Mouse (Mus musculus): ENCODE results near the gene Cdh3. TPM values are rescaled to one million over a fixed set of nuclear protein-coding genes. Genes with fewer than 3 reads are reported as not detected.
A peak's percentile ranks its signal among the peaks of the same experiment; 100 is the strongest.

Gene Cdh3
- polyA plus RNA-seq, 1 experiment from 2014 or later = 8.1 TPM

DNA sequence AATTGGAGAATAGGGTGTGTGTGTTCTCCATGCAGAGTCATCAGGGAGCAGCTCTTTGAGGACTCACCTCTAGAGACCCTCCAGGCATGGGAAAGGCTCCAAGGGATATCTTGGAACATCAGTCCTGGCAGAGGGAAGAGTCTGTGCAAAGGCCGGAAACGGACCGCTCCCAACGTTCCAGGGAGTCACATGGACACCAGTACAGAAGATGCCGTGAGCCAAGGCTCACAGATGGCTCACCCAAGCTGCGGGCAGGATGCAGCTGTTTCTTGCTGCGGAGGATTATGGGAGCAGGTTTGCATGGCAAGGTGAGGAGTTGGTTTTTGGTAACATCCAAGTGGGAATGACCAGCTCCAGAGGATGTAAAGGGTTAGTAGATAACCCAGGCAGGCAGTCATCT lies 6.5 kb upstream of the Cdh3 start:
- no peaks in the 10 kb centered on the region for H3K27me3 ChIP-seq (ENCODE audit: control insufficient read depth, insufficient read depth, low read length)
- WGBS = 77% methylated on average over 7 of the region's 7 CpGs
- no peaks in the 10 kb centered on the region for H3K36me3 ChIP-seq (ENCODE audit: control insufficient read depth, insufficient read depth, low read length)
- DNase-seq (ENCODE audit: low spot score) = no peak
- ATAC-seq (ENCODE audit: low FRiP score, low TSS enrichment) = no peak
- no peak overlapping the region for H3K4me2 ChIP-seq (replicated peaks; ENCODE audit: low read depth)
- H3K4me1 ChIP-seq (replicated peaks; ENCODE audit: control insufficient read depth, insufficient read depth) = peaks cover 7% of the 10 kb centered on the region; the same call in 1 of the 2 replicates
- no peak overlapping the region for H3K27ac ChIP-seq (replicated peaks)
- no peak overlapping the region for H3K4me3 ChIP-seq (ENCODE audit: low read depth, low read length)
- TF ChIP-seq CTCF (IDR thresholded peaks at IDR 0.05; ENCODE audit: low read depth) (no peak), EP300 (optimal IDR thresholded peaks at IDR 0.05) (no peak)
- H3K9ac ChIP-seq (ENCODE audit: low read length) = no peak overlapping the region
- H3K9me3 ChIP-seq (ENCODE audit: control insufficient read depth, low read length) = no peaks in the 10 kb centered on the region

DNA sequence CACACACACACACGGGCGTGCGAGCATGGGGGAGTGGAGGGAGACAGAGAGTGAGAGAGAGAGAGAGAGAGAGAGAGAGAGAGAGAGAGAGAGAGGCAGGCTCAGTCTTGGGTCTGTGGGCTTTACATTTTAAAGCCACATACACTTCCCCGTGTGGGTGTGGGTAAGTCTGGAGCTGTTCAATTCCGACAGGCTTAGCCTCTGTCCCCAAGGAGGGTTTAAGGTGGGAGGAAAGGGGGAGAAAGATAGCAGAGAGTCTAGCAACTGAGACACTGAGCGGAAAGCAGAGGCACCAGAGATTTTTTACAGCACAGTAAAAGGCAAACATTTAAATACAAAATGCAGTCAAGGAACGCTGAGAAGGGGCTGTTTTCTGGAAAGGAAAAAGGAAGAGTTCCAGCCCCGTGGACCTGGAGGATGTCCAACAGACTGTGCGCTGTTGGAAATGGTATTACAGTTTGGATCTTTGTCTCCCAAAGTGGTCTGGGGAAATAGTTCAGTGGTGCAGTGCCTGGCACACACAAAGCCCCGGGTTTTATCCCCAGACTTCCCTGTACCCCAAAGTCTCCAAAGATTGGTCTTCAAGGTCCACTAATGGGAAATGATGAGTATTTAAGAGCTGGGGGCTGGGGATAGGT lies 5.2 kb upstream of the Cdh3 start:
- no peak overlapping the region for H3K4me2 ChIP-seq (replicated peaks; ENCODE audit: low read depth)
- ATAC-seq (ENCODE audit: low FRiP score, low TSS enrichment) = no peak
- WGBS = 31% methylated on average over 8 of the region's 10 CpGs

DNA sequence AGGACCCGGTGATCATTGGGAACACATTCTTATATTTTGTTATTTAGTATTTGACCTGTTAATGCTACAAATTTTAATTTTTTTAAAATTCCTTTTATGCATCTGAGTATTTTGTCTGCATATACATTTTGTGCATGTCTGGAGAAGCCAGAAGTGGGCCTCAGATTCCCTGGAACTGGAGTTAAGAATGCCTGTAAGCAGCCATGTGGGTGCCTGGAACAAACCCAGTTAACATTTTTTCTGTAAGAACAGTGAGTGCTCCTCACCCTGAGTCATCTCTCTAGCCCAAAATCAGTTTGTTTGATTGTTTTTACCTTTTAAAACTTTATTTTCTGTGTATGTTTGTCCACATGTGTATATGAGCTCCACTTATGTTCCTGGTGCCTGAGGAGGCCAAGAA lies 4.6 kb upstream of the Cdh3 start:
- no peak for DNase-seq (ENCODE audit: low spot score)
- Histone ChIP-seq H3K4me2 (replicated peaks; ENCODE audit: low read depth) (no peak overlapping the region), H3K36me3 (ENCODE audit: control insufficient read depth, insufficient read depth, low read length) (no peaks in the 10 kb centered on the region), H3K4me1 (replicated peaks; ENCODE audit: control insufficient read depth, insufficient read depth) (peaks cover 7% of the 10 kb centered on the region; the same call in 1 of the 2 replicates), H3K4me3 (ENCODE audit: low read depth, low read length) (no peak overlapping the region), H3K27ac (replicated peaks) (no peak overlapping the region), H3K9ac (ENCODE audit: low read length) (no peak overlapping the region), H3K27me3 (ENCODE audit: control insufficient read depth, insufficient read depth, low read length) (no peaks in the 10 kb centered on the region), H3K9me3 (ENCODE audit: control insufficient read depth, low read length) (no peaks in the 10 kb centered on the region)
- TF ChIP-seq CTCF (IDR thresholded peaks at IDR 0.05; ENCODE audit: low read depth) = no peak
- no peak for TF ChIP-seq EP300 (optimal IDR thresholded peaks at IDR 0.05)
- WGBS = 69% methylated on average over 1 of the region's 1 CpGs
- ATAC-seq (ENCODE audit: low FRiP score, low TSS enrichment) = no peak

More for the DNA sequence above, 5.2 kb upstream of the Cdh3 start:
- H3K36me3 ChIP-seq (ENCODE audit: control insufficient read depth, insufficient read depth, low read length) = no peaks in the 10 kb centered on the region
- H3K27ac ChIP-seq (replicated peaks) = no peak overlapping the region
- no peak for DNase-seq (ENCODE audit: low spot score)
- H3K4me1 ChIP-seq (replicated peaks; ENCODE audit: control insufficient read depth, insufficient read depth) = peaks cover 7% of the 10 kb centered on the region; the same call in 1 of the 2 replicates
- H3K9ac ChIP-seq (ENCODE audit: low read length) = no peak overlapping the region
- H3K9me3 ChIP-seq (ENCODE audit: control insufficient read depth, low read length) = no peaks in the 10 kb centered on the region
- H3K4me3 ChIP-seq (ENCODE audit: low read depth, low read length) = no peak overlapping the region
- H3K27me3 ChIP-seq (ENCODE audit: control insufficient read depth, insufficient read depth, low read length) = no peaks in the 10 kb centered on the region
- TF ChIP-seq EP300 (optimal IDR thresholded peaks at IDR 0.05) = no peak
- no peak for TF ChIP-seq CTCF (IDR thresholded peaks at IDR 0.05; ENCODE audit: low read depth)

DNA sequence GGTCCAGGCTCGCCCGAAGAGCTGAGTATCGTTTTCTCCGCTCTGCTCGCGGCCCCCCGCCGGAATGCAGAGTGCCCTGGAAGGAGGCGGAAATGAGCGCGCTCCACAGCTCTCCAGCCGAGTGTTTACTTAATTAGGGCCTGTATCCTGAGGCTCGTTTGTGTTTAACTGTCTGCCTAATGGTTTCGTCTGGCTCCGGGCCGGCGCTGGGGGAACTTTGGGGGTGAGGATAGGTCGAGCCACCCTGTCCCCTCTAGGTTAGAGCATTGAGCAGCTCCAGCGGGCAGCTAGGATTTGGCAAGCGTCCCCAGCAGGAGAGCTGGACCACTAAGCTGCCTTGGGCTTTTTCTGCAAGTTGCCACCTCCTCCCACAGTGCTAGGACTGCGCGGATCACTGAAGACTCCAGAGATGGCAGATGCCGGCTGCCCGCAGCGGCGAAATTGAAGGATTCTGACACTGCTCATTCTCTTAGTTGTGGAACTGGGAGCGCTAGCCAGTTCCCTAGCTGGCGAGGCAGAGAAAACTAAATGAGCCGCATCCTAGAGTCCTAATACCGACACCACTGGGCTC lies 2.8 kb upstream of the Cdh3 start:
- Histone ChIP-seq H3K36me3 (ENCODE audit: control insufficient read depth, insufficient read depth, low read length) (no peaks in the 10 kb centered on the region), H3K4me1 (replicated peaks; ENCODE audit: control insufficient read depth, insufficient read depth) (peaks cover 7% of the 10 kb centered on the region; the same call in 1 of the 2 replicates), H3K27me3 (ENCODE audit: control insufficient read depth, insufficient read depth, low read length) (no peaks in the 10 kb centered on the region), H3K4me3 (ENCODE audit: low read depth, low read length) (peak overlapping the region; percentile 22; the same call in 1 of the 2 replicates), H3K9ac (ENCODE audit: low read length) (peak overlapping the region; percentile 54), H3K9me3 (ENCODE audit: control insufficient read depth, low read length) (no peaks in the 10 kb centered on the region), H3K4me2 (replicated peaks; ENCODE audit: low read depth) (peak overlapping the region; percentile 60), H3K27ac (replicated peaks) (peak overlapping the region; percentile 63)
- TF ChIP-seq EP300 (optimal IDR thresholded peaks at IDR 0.05) = no peak
- TF ChIP-seq CTCF (IDR thresholded peaks at IDR 0.05; ENCODE audit: low read depth) = no peak
- ATAC-seq (ENCODE audit: low FRiP score, low TSS enrichment) = peak; percentile 48; the same call in 1 of the 2 replicates
- DNase-seq (ENCODE audit: low spot score) = peak; percentile 61
- WGBS = 6% methylated on average over 30 of the region's 30 CpGs

DNA sequence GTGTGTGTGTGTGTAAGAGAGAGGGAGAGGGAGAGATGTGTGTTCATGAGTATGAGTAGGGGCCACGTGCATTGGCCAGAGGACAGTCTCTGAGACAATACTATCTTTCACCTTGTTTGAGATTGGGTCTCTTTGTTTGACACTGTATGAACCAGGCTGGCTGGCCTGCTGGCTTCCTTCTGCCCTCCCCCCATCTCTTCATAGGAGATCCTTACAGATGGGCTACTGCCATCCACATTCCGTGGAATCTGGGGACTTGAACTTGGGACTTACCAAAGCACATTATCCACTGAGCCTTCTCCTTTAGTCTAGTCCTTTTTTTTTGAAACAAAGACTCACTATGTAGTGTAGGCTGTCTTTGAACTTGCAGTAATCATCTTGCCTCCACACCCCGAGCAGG lies 2.2 kb upstream of the Cdh3 start:
- no peak for TF ChIP-seq EP300 (optimal IDR thresholded peaks at IDR 0.05)
- H3K4me2 ChIP-seq (replicated peaks; ENCODE audit: low read depth) = no peak overlapping the region
- H3K27me3 ChIP-seq (ENCODE audit: control insufficient read depth, insufficient read depth, low read length) = no peaks in the 10 kb centered on the region
- WGBS = 51% methylated on average over 3 of the region's 3 CpGs
- no peaks in the 10 kb centered on the region for H3K9me3 ChIP-seq (ENCODE audit: control insufficient read depth, low read length)
- peaks cover 7% of the 10 kb centered on the region; the same call in 1 of the 2 replicates for H3K4me1 ChIP-seq (replicated peaks; ENCODE audit: control insufficient read depth, insufficient read depth)
- H3K36me3 ChIP-seq (ENCODE audit: control insufficient read depth, insufficient read depth, low read length) = no peaks in the 10 kb centered on the region
- no peak overlapping the region; the same call in 1 of the 2 replicates for H3K27ac ChIP-seq (replicated peaks)
- ATAC-seq (ENCODE audit: low FRiP score, low TSS enrichment) (no peak), DNase-seq (ENCODE audit: low spot score) (no peak)
- no peak overlapping the region for H3K4me3 ChIP-seq (ENCODE audit: low read depth, low read length)
- no peak overlapping the region for H3K9ac ChIP-seq (ENCODE audit: low read length)
